Mouse (Mus musculus) spleen, postnatal 10 days (tissue): ENCODE results near the gene Sel1l3.
A peak's percentile ranks its signal among the peaks of the same experiment; 100 is the strongest.

Experiments
- DNase-seq, 2 experiments: peaks; one replicate each; pipeline ENCODE4 v3.0.0; 2021 to 2022; ENCODE audit warnings: low spot score in 2 of 2

Gene Sel1l3

DNA sequence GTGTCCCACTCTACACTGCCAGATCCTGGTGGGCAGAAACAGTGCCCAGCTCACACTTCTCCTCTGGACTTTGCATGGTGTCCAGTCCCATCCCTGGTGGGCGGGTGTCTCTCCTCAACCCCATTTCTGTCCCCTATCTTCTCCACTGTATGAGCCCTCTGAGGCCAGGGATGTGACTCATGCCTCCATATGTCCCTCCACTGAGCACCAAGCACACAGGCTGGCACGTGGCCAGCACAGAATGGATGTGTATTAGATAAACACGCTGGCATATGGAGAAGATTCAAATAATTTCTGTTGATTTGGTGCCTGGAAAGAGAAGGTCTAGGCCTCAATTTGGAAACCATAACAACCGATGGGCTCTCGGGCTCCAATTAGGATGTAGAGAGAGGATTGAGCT, 71.1 kb downstream of the Sel1l3 start:
- no peak for DNase-seq

DNA sequence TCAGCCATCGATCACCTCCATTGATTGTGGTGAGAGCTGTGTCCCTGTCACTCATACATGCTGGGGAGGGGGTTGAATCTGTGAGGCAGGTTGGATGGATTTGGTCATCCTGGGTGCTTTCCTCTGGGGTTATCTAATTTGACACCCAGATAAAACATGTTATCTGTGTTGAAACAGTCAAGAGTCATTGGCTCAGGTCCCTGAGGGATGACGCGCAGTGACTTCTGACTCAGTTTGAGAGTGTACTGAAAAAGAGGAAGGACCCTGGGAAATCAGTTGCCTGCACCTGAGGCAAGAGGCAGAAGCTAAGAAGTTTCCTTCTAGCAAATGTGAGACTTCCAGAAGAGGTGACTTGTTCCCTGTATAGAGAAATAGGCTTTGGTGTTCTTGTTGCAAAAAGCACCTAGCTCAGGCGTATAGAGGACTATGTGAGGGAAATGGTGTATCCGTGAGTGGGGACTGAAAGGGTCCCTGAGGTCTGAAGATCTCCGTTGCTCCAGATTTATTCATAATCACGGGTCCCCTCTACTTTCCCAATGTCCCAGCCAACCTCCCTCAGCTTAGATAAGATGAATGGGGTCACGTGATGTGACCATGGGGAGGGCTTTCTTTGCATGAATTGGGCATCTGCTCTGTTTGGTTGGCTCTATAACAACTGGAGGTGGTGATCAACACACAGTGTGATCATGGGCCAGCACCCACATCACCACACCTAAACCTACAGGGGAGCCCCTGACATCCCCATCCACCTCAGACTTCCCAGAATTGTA, 73.4 kb downstream of the Sel1l3 start:
- no peak for DNase-seq

DNA sequence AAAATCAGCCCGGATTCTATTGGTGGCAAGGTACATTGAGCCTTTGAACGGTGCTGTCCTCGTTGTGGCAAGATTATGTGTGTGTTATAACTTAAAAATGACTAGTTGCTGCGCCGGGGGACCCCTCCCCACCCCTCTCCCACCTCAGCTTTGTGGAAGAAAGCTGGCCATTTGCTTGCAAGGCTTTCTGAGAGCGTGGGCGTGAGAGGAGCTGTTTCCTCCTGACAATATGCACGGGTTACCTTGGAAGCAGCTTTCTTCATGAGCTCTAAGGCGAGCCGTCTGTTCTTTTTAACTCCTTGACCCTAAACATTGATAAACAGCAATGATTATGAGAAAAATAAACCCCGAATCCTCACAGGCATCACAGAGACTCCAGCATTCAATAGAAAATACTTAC, 74.2 kb downstream of the Sel1l3 start:
- no peak for DNase-seq

DNA sequence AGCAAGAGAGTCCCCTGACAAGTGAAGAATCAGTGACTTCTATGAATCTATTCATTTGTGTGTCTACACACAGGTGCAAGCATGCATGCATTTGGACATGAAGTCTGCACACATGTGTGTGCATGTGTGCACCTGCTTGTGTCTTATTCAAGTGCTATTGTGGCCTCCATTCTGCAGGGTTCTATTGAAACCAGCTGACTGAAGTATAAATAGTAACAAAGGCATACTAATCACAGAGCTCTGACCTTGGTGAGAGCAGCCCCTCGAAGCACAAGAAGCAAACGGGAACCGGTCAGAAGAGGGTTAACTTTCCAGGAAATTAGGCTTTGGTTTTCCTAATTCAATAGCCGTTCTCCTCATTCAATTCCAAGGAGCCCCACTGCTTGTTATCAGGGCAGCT, 74.6 kb downstream of the Sel1l3 start:
- DNase-seq: no peak

DNA sequence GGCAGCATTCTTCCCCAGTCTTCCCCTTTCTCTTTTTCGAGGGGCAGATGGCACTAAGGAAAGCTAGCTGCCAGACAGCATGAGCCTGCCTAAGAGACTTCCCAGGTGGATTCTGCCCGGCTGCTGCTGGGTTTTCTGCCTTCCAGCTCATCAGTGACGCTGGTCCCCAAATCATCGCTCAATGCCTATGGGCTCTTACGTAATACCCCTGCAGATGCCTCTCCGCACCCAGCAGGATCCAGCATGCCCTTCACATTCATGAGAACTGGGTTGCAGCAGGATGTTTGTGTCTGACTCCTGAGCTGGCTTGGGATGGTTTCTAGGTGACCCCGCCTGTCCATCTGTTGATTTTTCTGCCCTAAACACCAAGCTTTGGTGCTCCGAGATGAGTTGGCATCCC, 75.7 kb downstream of the Sel1l3 start:
- no peak for DNase-seq

DNA sequence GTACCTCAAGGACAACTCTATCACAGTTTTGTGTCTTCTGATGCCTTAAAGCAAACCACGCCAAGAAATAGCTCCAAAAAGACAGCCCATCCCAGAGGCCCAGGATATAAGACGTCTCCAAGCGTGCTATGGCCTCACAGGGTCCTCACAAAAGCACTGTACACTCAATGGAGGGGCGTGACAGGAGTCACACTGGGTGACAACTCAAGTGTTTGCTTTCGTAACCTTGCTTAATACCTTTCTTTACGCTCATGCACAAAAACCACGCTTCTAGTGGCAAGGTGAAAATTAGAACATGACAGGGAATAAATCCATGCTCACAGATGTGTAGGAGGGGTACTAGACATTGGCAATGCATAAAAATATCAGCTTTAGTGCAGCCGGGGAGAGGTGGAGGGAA, 77.7 kb downstream of the Sel1l3 start:
- DNase-seq: no peak

DNA sequence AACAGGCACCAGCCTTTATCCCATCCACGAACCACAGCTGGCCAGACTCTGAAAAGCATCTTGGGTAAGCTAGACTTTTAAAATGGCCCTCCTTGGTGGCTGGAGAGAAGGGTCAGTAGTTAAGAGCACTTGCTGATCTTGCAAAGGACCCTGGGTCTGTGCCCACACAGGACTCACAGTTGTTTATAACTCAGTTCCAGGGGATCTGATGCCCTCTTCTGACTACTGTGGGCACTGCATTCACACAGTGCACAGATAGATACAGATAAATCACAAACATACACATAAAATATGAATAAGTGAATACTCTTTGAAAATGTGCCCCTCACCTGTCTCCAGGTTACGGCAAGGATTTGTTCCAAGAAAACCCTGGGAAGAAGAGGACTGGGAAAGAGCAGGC, 79.7 kb downstream of the Sel1l3 start:
- no peak for DNase-seq

DNA sequence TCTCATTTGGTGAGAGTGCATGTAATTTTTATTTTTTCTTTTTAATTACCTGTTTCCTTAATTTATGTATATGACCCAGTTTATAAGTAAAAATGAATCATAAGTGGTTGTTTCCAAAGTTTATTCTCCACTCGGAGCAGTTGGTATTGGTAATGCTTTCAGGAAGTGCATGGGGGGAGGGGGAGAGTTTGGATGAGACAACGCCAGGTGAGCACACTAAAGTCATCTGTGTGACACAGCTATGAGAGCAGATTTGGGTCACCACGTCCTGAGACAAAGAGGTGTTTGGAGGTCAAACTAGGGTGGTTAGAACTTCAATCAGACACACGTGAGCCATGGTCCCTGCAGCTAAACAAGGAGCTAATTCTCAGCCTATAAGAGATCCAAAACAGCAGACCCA, 89.0 kb downstream of the Sel1l3 start:
- no peak for DNase-seq

DNA sequence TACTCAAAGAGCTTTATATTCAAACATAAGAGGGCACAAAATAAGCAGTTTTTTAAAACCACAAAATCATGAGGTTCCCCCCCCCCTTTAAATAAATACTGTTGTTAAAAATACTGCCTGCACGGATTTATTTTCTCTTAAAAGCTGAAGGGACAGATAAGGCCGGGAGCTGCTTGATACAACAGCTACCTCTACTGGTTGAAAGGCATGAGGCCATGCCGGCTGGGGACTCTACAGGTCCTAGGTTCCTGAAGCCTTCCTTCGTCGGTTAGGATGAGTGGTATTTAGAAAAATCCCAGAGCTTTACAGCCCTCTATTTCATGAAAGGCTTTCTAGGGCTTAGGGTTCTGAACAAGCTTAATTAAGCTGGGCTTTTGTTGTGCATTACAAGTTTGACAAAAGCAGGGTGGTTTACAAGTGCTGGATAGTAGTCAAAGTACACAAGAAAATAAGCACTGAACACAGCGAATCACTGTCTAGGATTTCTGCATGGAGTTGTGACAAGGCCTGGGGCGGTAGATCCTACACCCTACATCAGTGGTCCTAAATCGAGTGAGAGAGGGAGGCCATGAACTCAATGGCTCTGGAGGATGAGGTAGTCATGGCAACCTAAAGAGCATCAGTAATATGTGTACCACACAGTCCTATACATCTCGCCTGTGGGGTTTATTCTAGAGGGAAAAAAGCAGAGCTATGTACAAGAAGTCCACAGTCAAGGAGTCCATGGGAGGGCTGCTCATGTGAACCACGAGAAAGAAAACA, 90.0 kb downstream of the Sel1l3 start:
- DNase-seq: no peak

DNA sequence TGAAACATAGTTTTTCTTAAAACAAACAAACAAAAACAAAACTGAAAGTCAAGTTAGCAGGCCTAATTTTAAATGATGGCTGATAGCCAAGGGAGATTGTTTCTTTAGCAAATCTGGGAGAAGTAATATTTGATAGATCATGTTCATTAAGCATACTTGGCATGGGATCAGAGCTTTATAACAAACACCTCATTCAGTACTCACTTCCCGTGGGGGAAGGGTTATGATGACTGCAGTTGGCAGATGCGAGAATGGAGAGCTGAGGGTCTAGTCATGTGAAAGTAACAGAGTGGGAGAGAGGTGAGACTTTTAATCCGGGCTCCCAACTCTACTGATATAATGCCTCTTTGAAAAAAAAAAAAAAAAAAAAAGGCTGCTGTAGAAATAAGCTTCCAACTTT, 94.0 kb downstream of the Sel1l3 start:
- DNase-seq: no peak

DNA sequence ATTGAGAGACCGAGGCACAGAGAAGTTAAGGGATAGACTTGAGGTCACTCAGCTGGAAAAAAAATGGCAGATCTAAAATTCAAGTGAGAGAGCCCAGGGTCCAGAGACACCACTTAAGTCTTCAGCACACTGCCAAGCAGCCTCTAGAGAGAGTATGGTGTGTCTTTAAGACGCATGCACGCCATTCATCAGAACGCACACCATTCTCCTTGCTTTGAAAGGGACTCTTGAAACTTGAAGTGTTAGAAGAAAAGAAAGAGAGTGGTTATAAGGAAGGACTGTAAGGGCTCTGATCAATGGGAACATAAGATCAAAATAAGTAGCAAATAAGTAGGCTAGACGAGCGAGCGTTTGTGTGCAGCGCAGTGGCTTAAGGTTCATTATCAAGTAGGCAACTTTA, 95.5 kb downstream of the Sel1l3 start:
- DNase-seq: no peak

DNA sequence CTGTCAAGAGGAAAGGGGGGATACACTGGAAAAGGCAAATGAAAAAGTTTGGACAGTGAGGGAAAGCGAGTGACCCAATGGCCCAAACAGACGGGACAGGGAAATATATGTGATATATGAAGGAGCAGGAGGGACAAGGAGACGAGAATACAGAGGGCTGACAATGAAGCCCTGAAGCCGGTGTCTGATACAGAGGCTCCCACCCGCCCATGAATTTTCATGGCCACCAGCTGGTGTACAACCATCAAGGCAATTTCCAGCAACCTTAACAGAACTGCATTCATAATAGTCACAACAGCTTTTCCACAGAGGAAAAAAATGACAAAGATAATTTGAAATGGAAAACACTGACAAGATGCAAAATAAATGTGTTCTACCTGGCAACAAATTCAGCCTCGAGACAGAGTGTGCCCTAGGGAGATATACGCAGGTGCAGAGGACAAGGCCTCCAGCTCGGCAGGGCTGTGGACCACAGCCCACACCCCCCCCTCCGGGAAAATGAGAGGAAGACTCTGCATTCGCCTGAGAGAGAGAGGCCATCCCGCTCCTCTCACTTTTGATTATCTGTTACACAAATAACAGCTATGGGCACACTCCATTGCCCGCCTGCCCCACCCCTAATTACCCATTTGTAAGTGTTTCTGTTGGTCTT, 99.0 kb downstream of the Sel1l3 start:
- no peak for DNase-seq

DNA sequence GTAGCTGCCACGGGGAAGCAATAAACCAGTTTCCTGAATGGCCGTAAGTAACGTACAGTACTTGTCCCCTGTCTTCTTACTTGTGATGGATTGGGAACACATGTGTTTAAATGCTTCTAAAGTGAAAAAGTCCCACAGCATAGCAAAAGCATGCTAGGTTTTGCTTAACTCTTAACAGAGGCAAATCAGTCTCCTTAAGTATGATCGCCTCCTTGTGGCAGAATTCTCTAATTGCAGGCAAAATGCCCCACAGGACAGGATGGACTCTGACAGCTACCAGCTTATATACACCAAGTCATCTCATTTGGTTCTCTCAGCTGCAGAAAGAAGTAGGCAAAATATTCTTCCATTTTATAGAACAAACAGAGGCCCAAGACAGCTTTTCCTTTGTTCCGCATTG, 100.8 kb downstream of the Sel1l3 start:
- DNase-seq: no peak

DNA sequence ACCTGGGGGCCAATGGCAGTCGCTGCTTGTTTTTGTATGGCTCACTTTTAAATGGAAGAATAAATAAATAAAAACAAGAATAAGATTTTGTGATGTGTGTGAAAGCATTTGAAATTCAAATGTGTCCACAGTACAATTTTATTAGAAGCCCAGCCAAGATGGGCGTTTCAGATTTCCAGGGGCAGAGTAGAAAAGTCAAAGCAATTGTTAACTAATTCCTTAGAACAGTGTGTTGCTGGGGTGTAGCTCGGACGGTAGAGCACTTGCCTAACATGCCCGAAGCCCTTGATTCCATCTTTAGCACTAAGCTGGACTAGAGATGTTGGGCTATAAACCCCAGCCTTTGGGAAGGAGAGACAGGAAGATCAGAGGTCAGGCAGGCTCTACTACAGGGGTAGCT, 102.7 kb downstream of the Sel1l3 start:
- DNase-seq: no peak

DNA sequence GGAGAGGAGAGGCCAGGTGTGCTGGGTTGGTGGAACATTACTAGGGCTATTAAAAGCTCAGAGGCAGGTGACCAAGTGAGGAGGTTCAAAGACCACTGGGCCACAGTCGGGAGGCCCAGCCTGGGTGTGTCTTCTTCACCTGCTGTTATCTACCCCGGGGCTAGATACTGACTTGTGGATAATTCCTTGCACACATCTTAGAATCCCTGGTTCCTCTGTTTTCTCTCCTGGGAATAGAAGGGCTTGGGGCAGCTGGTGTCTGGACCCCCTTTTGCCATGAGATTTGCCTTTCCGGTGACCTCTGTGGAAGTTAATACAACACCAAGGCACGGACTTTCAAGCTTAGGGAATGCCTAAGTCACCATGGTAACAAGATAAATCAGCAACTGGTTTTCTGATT, 103.5 kb downstream of the Sel1l3 start:
- no peak for DNase-seq

DNA sequence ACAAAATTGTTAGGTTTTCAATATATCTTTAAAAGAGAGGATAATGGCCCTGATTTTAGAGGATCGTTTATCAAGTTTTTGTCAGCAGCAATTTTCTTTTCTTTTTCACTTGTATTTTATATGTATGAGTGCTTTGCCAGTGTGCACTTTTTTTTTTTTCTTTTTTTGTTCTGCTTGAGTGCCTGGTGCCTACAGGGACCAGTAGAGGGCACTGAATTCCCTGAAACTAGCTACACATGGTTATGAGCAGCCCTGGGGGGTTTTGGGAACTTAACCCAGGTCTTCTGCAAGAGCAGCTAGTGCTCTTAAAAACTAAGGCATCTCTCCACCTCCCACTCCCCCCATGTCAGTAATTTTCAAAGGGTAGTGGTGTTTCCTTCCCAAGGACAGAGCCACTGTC, 105.1 kb downstream of the Sel1l3 start:
- DNase-seq: no peak

DNA sequence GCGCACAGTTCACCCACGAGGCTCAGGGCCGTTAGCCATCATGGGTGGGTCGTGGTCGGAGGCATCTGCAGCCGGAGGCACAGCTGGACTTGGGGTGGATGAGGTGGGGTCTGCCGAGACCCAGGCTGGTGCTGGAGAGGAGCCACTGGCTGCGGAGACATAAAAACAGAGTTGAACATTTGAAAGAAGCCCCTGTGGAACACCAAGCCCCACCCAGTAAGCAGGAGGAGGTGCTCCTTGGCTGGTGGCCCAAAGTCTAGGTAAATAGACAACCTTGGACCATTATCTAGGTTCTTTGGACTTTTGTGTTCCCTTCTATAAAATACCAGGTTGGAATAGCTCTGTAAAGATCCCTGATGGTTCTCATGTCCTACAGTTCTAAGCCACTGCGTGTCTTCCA, 105.7 kb downstream of the Sel1l3 start:
- DNase-seq: no peak

DNA sequence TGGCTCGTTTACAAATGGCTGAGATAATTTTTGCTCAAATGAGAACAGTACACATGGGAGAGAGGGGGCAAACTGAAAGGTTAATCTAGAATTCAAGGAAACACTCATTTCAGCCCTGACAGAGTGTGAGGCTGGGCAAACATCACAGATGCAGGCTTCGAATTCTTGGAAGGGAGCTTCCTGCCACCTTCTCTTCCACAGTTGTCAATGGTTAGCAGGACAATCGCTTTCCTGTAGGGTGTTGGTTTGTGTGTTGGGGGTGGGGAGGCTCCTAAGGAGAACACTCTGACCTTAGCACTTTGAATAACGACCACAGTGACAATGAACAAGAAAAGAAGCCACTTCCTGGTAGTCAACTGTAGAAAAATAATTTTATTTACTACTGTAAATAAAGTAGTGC, 107.0 kb downstream of the Sel1l3 start:
- no peak for DNase-seq

DNA sequence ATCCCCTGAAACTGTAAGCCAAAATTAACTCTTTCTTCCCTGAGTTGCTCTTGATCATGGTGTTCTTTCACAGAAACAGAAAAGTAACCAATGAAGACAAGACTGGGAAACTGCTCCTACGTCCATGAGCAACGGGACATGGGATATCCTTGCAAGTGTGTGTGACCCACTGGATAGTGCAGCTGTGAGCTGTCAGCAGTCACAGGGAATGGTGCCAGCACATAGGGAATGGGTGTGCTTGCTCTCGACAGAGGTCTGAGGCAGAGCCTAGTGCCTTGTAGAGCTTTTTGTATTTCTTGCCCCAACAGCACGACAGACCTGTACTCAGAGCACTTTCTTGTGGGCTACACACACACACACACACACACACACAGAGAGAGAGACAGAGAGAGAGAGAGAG, 107.6 kb downstream of the Sel1l3 start:
- no peak for DNase-seq

DNA sequence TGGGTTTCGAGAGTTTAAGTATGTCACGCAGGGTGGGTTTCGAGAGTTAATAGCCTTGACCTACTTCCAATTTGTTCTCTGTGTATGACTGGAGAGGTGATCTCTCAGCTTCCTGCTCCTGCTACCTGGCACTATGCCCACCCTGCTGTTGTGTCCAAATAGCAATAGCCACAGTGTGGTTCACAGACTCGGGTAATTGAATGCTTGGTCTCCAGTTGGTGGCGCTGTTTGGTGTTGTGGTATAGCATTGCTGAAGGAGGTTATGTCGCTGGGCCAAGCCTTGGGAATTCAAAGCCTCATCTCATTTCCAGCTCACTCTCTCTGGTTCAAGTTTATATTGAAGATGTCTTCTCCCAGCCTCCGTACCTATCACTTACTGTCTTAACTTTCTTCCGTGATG, 108.0 kb downstream of the Sel1l3 start:
- DNase-seq: peak in 1 of 2 experiments; percentile 15

DNA sequence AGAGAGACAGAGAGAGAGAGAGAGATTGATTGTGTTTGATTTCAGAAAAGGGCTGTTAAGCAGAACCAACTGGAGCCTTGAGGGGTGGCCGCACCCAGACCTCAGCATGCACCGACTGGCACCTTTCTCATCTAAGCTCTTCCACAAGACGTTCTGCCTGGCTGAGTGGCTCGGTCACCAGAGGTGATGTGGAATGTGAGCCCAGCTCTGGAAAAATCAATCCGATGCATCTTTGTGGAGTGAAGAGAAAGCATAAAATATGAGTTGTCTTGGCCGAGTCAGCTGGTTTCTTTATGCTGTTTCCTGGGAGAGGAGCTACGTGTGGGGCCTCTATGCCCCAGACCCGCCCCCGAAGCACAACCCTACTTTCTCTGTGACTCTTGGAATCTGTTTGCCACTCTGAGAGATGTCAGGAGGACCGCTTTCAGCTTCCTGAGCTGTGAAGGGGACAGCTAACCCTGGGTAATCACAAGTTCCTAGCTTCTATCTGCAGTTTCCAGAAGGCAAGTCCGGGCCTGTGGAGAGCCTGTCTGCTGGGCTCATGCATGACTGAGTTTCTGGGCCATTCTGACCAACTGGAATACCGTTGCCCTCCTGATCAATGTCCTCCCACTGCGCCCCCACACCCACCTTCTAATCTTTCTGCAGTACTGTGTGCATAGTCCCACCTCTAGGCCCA, 109.4 kb downstream of the Sel1l3 start:
- DNase-seq: no peak

DNA sequence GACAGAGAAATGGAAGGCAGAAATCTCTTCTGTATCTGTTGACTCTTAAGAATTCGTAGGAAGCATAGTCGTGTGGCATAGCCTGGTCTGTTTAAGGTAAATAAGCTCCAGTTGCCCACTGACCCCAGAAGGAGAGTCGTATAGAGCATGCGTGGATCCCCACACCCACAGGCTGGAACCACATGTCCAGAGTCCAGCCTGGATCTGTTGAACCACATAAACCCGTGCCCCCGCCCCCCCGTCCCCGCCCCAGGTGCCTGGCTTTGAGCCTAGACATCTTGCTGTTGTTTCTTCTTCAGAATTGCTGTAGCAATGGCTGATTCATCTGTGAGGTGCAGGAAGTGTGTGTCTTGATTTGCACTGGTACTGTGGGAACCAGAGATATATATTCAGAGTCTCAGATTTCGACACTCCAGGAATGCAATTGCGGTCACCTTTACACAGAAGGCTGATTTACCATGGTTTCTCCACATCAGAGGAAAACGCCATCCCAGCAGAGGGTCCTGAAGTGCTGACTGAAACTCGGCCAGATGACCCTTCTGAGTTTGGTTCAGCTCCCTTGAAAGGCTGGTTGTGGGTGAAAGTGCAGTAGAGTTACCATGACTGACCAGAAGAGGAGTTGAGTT, 111.8 kb downstream of the Sel1l3 start:
- DNase-seq: no peak
